Mouse (Mus musculus) liver, adult 2 months (tissue): ENCODE results near the gene Fbxo36. TPM values are rescaled to one million over a fixed set of nuclear protein-coding genes. Genes with fewer than 3 reads are reported as not detected.
A peak's percentile ranks its signal among the peaks of the same experiment; 100 is the strongest.

Source experiments
- DNase-seq: peaks from one replicate; pipeline ENCODE4 v3.0.0-alpha.2; 2011; ENCODE audit warnings: low read depth, low spot score; ENCODE audit errors: extremely low read depth
- H3K27ac ChIP-seq: fragments of 200-500 bp; replicated peaks from 2 replicates; pipeline ENCODE4 v1.5.1; 2012; ENCODE audit warnings: low read depth, mild to moderate bottlenecking, control low read depth, inconsistent platforms, low read length; ENCODE audit not compliant: insufficient read depth
- H3K27me3 ChIP-seq: fragments of 200-500 bp; 2 replicates; pipeline ENCODE4 v1.6.1; 2012; ENCODE audit warnings: mild to moderate bottlenecking, moderate library complexity, low read length, inconsistent platforms; ENCODE audit not compliant: control insufficient read depth, insufficient read depth
- H3K36me3 ChIP-seq: fragments of 200-500 bp; 2 replicates; pipeline ENCODE4 v1.6.1; 2012; ENCODE audit warnings: low read length, inconsistent platforms; ENCODE audit not compliant: control insufficient read depth, insufficient read depth
- H3K4me1 ChIP-seq: fragments of 200-500 bp; 2 replicates; pipeline ENCODE4 v1.6.1; 2011; ENCODE audit warnings: low read length; ENCODE audit not compliant: control insufficient read depth, insufficient read depth
- H3K4me3 ChIP-seq: fragments of 200-500 bp; 2 replicates; pipeline ENCODE4 v1.5.1; 2011; ENCODE audit warnings: low read depth, mild to moderate bottlenecking, control low read depth, low read length, moderate library complexity; ENCODE audit not compliant: insufficient read depth
- H3K79me2 ChIP-seq: fragments of 200-500 bp; 2 replicates; pipeline ENCODE4 v1.6.1; 2012; ENCODE audit warnings: inconsistent platforms, mild to moderate bottlenecking, low read length, moderate library complexity; ENCODE audit not compliant: control insufficient read depth, insufficient read depth
- H3K9ac ChIP-seq: fragments of 200-500 bp; 2 replicates; pipeline ENCODE4 v1.6.1; 2012; ENCODE audit warnings: low read depth, mild to moderate bottlenecking, control low read depth, inconsistent platforms, low read length
- CTCF ChIP-seq: fragments of 200-500 bp; IDR thresholded peaks from 2 replicates; pipeline ENCODE4 v1.5.1; 2011; ENCODE audit warnings: low read depth, low read length, control low read depth
- POLR2A ChIP-seq: fragments of 200-500 bp; IDR thresholded peaks from 2 replicates; pipeline ENCODE4 v1.6.1; 2011; ENCODE audit warnings: low read length, control low read depth; ENCODE audit not compliant: insufficient read depth; ENCODE audit errors: extremely low read depth
- WGBS: fragments of 180-500 bp; shearing (Covaris S2); methylation state at CpG from one replicate; pipeline ENCODE4 v1.1.7; 2018; 5-methylcytosine and 5-hydroxymethylcytosine counted together
- polyA plus RNA-seq: library from polyadenylated mRNA; depleted of rRNA; stranded (reverse); fragments of >200 nt; gene quantifications from 2 replicates; pipeline ENCODE4 v1.2.3, GENCODE M21; 2012
- total RNA-seq: library from RNA; depleted of rRNA; stranded (reverse); fragments of >200 nt; gene quantifications from 2 replicates; pipeline ENCODE4 v1.2.3, GENCODE M21; 2014

Gene Fbxo36
- total and polyA plus RNA-seq, 2 experiments, result 5.6 to 6.8 TPM

- Histone ChIP-seq H3K4me3 (no peak overlapping the region), H3K27me3 (no peaks in the 10 kb centered on the region), H3K4me1 (peaks cover 3% of the 10 kb centered on the region; the same call in 1 of the 2 replicates), H3K36me3 (no peaks in the 10 kb centered on the region), H3K9ac (no peak overlapping the region), H3K27ac (0 out of 2 replicates have a peak overlapping the region, but pooled peaks have one; percentile 33), H3K79me2 (no peaks in the 10 kb centered on the region)
- TF ChIP-seq CTCF (no peak; the same call in 1 of the 2 replicates), POLR2A (no peak)
- 66% methylated on average over 8 of the region's 8 CpGs for WGBS
- DNase-seq, result peak; percentile 76
Measured at GRCm38 (mm10) chr1:84879571-84880120, 40.0 kb downstream of the Fbxo36 start.

- DNase-seq, result peak; percentile 40
- WGBS, result 83% methylated on average over 11 of the region's 11 CpGs
- TF ChIP-seq POLR2A (no peak), CTCF (peak; percentile 84)
- Histone ChIP-seq H3K9ac (no peak overlapping the region), H3K27me3 (no peaks in the 10 kb centered on the region), H3K4me3 (no peak overlapping the region), H3K27ac (no peak overlapping the region), H3K4me1 (peaks cover 3% of the 10 kb centered on the region; the same call in 1 of the 2 replicates), H3K79me2 (no peaks in the 10 kb centered on the region), H3K36me3 (no peaks in the 10 kb centered on the region)
Measured at GRCm38 (mm10) chr1:84881248-84882065, 41.8 kb downstream of the Fbxo36 start.

DNA sequence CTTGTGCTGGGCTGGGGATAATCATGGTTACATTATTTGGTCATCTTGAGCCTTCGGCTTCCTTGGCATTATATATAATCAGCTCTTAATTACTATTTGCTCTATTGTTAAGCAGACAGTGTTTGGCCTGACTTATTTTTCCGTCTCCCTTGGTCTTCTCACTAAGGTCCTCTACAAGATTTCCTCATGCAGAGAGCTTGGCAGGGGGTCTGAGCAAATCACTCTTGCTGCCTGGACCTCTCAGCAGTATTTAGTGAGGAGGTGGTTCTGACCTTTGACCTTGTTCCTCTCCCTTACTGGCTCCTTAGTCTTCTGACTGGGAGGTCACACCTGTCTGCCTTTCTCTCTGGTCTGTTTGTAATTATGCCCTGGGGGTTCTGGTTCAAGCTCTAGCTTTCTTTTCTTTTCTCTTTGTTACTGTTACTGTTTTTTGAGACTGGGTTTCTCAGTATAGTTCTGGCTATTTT is 42.5 kb downstream of the Fbxo36 start:
- WGBS, result 89% methylated on average over 2 of the region's 2 CpGs
- no peak overlapping the region for H3K27ac ChIP-seq
- no peaks in the 10 kb centered on the region for H3K36me3 ChIP-seq
- no peaks in the 10 kb centered on the region for H3K79me2 ChIP-seq
- peaks cover 3% of the 10 kb centered on the region; the same call in 1 of the 2 replicates for H3K4me1 ChIP-seq
- DNase-seq, result no peak
- no peaks in the 10 kb centered on the region for H3K27me3 ChIP-seq
- no peak for TF ChIP-seq POLR2A
- TF ChIP-seq CTCF, result no peak
- H3K9ac ChIP-seq, result no peak overlapping the region
- H3K4me3 ChIP-seq, result no peak overlapping the region

DNA sequence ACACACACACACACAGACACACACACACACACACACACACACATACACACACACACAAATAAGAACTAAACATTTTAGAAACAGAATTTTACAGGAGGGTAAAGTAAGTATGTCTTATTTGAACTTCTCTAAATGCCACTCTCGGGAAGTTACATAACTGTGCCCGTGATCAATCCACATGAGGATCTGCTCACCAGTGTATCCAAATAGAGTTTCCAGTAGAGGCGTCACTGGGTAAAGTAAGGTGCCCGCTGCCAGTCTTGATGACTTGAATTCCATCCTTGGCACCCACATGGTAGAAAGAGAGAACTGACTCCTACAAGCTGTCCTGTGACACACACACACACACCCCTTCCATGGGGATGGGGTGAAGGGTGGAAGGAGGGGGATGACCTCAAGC is 43.3 kb downstream of the Fbxo36 start:
- 48% methylated on average over 4 of the region's 4 CpGs for WGBS
- H3K27me3 ChIP-seq, result no peaks in the 10 kb centered on the region
- DNase-seq, result peak; percentile 43
- no peaks in the 10 kb centered on the region for H3K79me2 ChIP-seq
- TF ChIP-seq POLR2A (no peak), CTCF (no peak)
- H3K4me1 ChIP-seq, result peaks cover 3% of the 10 kb centered on the region; the same call in 1 of the 2 replicates
- no peak overlapping the region for H3K9ac ChIP-seq
- no peak overlapping the region for H3K27ac ChIP-seq
- no peaks in the 10 kb centered on the region for H3K36me3 ChIP-seq
- no peak overlapping the region for H3K4me3 ChIP-seq

DNA sequence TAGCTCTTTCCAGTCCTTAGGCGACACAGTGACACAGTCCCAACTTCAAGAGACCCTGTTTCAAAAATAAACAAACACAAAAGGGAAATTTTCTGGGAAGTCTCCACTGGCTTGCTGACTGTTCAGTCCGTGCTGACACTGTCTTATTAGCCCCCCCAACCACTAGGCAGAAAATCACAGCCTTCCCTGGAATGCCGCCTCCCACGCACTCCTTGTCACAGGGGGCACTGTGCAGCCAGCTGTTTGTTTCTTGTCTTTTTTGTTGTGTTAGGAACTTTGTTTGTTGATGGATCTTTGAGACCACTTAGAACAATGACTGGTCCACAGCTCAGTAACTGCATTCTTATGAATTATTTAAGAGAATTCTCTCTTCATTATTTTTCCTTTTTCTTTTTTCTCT is 44.2 kb downstream of the Fbxo36 start:
- no peaks in the 10 kb centered on the region for H3K79me2 ChIP-seq
- H3K36me3 ChIP-seq, result no peaks in the 10 kb centered on the region
- no peaks in the 10 kb centered on the region for H3K27me3 ChIP-seq
- H3K4me3 ChIP-seq, result no peak overlapping the region
- H3K9ac ChIP-seq, result no peak overlapping the region
- H3K27ac ChIP-seq, result no peak overlapping the region
- DNase-seq, result no peak
- H3K4me1 ChIP-seq, result peaks cover 1% of the 10 kb centered on the region; the same call in 1 of the 2 replicates
- no peak for TF ChIP-seq CTCF
- TF ChIP-seq POLR2A, result no peak
- WGBS, result 89% methylated on average over 4 of the region's 4 CpGs

DNA sequence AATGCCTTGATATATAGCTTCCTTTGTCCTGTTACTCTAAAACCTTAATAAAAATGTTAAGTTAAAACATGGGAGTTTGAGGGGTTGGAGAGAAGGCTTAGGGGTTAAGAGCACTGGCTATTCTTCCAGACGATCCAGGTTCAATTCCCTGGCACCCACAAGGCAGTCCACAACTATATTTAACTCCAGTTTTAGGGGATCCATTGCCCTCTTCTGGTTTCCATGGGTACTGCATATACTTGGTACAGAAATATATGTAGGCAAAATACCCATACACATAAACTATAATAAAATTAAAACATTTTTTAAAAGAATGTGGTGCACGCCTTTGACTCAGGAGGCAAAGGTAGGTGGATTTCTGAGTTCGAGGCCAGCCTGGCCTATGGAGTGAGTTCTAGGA is 45.5 kb downstream of the Fbxo36 start:
- TF ChIP-seq CTCF, result peak; percentile 45
- no peak for TF ChIP-seq POLR2A
- Histone ChIP-seq H3K79me2 (no peaks in the 10 kb centered on the region), H3K4me3 (no peak overlapping the region), H3K36me3 (no peaks in the 10 kb centered on the region), H3K27ac (no peak overlapping the region), H3K4me1 (no peaks in the 10 kb centered on the region), H3K9ac (no peak overlapping the region), H3K27me3 (no peaks in the 10 kb centered on the region)
- DNase-seq, result peak; percentile 32
- 76% methylated on average over 3 of the region's 3 CpGs for WGBS
